Mouse (Mus musculus) hindbrain, embryonic 13.5 days (tissue): ENCODE results near the gene Rnf38. TPM values are rescaled to one million over a fixed set of nuclear protein-coding genes. Genes with fewer than 3 reads are reported as not detected.

Source experiments
- ATAC-seq: fragments of 200-750 bp; cut with Nextera tagmentation; 2 replicates; pipeline ENCODE4 v1.8.0; 2017; ENCODE audit warnings: moderate TSS enrichment; ENCODE audit not compliant: low FRiP score
- H3K27ac ChIP-seq: fragments of 300-500 bp; sonication (generic); 2 replicates; pipeline ENCODE4 v1.5.1; 2015; ENCODE audit warnings: inconsistent platforms, mild to moderate bottlenecking, moderate library complexity
- H3K27me3 ChIP-seq: fragments of 300-500 bp; sonication (generic); 2 replicates; pipeline ENCODE4 v1.6.1; 2015; ENCODE audit warnings: mild to moderate bottlenecking, inconsistent platforms
- H3K36me3 ChIP-seq: fragments of 300-500 bp; sonication (generic); 2 replicates; pipeline ENCODE4 v1.6.1; 2015; ENCODE audit warnings: mild to moderate bottlenecking, inconsistent platforms
- H3K4me1 ChIP-seq: fragments of 300-500 bp; sonication (generic); replicated peaks from 2 replicates; pipeline ENCODE4 v1.6.1; 2015; ENCODE audit warnings: inconsistent platforms
- H3K4me2 ChIP-seq: fragments of 300-500 bp; sonication (generic); 2 replicates; pipeline ENCODE4 v1.6.1; 2015; ENCODE audit warnings: inconsistent platforms, mild to moderate bottlenecking, moderate library complexity
- H3K4me3 ChIP-seq: fragments of 300-500 bp; sonication (generic); 2 replicates; pipeline ENCODE4 v1.5.1; 2015; ENCODE audit warnings: mild to moderate bottlenecking, inconsistent platforms
- H3K9ac ChIP-seq: fragments of 300-500 bp; sonication (generic); 2 replicates; pipeline ENCODE4 v1.6.1; 2015; ENCODE audit warnings: mild to moderate bottlenecking, inconsistent platforms
- H3K9me3 ChIP-seq: fragments of 300-500 bp; sonication (generic); 2 replicates; pipeline ENCODE4 v1.6.1; 2016; ENCODE audit warnings: inconsistent platforms
- WGBS: fragments of 180-500 bp; shearing (Covaris S2); methylation state at CpG from one replicate; pipeline ENCODE4 v1.1.7; 2015; 5-methylcytosine and 5-hydroxymethylcytosine counted together
- polyA plus RNA-seq: library from polyadenylated mRNA; unstranded; fragments of >200 nt; fragmentation: Nextera tagmentation; extraction: Ambion mirVana; gene quantifications from 2 replicates; pipeline ENCODE4 v1.2.1, GENCODE M21; 2015

Gene Rnf38
- polyA plus RNA-seq, 1 experiment from 2014 or later: 39.9 TPM

DNA sequence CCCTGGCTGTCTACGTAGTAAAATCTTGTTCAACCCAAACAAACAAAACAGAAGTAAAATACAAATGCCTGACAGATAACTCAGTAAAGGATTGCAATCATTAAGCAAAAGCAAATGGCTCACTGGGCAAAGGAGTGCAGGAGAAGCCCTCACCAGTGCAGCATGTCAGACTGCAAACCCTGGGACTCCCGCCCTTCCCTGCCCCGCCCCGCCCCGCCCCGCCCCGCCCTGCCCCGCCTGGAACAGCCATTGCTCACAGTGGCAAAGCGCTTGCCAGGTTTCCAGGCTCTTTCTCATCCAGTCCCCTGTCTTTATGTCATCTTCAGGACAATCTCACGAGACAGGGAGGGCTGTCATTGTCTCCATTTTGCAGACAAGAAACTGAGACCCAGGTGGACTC lies 16.1 kb upstream of the Rnf38 start:
- Histone ChIP-seq H3K4me1 (peaks cover 53% of the 10 kb centered on the region), H3K4me2 (peak overlapping the region; percentile 35), H3K9ac (no peak overlapping the region), H3K9me3 (no peaks in the 10 kb centered on the region), H3K36me3 (no peaks in the 10 kb centered on the region), H3K27me3 (no peaks in the 10 kb centered on the region), H3K27ac (peak overlapping the region; percentile 74), H3K4me3 (peak overlapping the region; percentile 13; the same call in 1 of the 2 replicates)
- 5% methylated on average over 10 of the region's 10 CpGs for WGBS
- ATAC-seq: 0 out of 2 replicates have a peak, but pooled peaks have one; percentile 23

- Histone ChIP-seq H3K4me3 (peak overlapping the region; percentile 19), H3K36me3 (no peaks in the 10 kb centered on the region), H3K4me1 (peaks cover 44% of the 10 kb centered on the region), H3K9me3 (no peaks in the 10 kb centered on the region), H3K4me2 (peak overlapping the region; percentile 48), H3K27me3 (no peaks in the 10 kb centered on the region), H3K9ac (peak overlapping the region; percentile 35), H3K27ac (peak overlapping the region; percentile 90)
- peak; percentile 89 for ATAC-seq
- 3% methylated on average over 18 of the region's 18 CpGs for WGBS
Observed at GRCm38 (mm10) chr4:44247051-44247939, 13.7 kb upstream of the Rnf38 start.

- 93% methylated on average over 4 of the region's 4 CpGs for WGBS
- Histone ChIP-seq H3K36me3 (no peaks in the 10 kb centered on the region), H3K4me3 (no peak overlapping the region), H3K27ac (0 out of 2 replicates have a peak overlapping the region, but pooled peaks have one; percentile 8), H3K9ac (no peak overlapping the region), H3K27me3 (no peaks in the 10 kb centered on the region), H3K9me3 (no peaks in the 10 kb centered on the region), H3K4me2 (no peak overlapping the region), H3K4me1 (peaks cover 40% of the 10 kb centered on the region)
- no peak for ATAC-seq
Observed at GRCm38 (mm10) chr4:44246285-44246684, 12.7 kb upstream of the Rnf38 start.

- H3K4me2 ChIP-seq: no peak overlapping the region
- H3K4me3 ChIP-seq: no peak overlapping the region
- no peaks in the 10 kb centered on the region for H3K36me3 ChIP-seq
- ATAC-seq: no peak
- H3K27me3 ChIP-seq: no peaks in the 10 kb centered on the region
- 77% methylated on average over 4 of the region's 4 CpGs for WGBS
- H3K4me1 ChIP-seq: 0 out of 2 replicates have a peak, but pooled peaks cover 2% of the 10 kb centered on the region
- H3K9me3 ChIP-seq: no peaks in the 10 kb centered on the region
- no peak overlapping the region for H3K9ac ChIP-seq
- H3K27ac ChIP-seq: no peak overlapping the region
Observed at GRCm38 (mm10) chr4:44241638-44242037, 8.0 kb upstream of the Rnf38 start.

DNA sequence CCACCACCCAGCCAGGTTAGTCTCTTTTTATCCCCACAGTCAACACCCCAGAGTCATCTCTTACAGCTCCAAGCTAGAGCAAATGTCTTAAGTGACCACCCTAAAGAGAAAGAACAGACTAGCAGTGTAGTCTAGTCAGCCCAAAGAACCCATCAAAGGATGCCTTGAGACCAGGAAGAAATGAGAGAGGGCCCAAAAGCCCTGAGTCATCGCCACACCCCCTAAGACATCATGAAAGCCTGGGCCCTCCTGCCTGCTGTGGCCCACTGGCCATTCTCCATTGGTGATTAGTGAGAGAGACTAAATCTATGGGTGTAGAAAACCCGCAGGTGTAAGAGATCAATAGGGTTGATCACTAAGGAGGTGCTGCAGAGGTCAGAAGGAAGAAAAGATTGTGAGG lies 2.4 kb upstream of the Rnf38 start:
- Histone ChIP-seq H3K27ac (no peak overlapping the region), H3K4me1 (peaks cover 28% of the 10 kb centered on the region), H3K4me3 (no peak overlapping the region), H3K4me2 (no peak overlapping the region), H3K27me3 (no peaks in the 10 kb centered on the region), H3K36me3 (no peaks in the 10 kb centered on the region), H3K9me3 (no peaks in the 10 kb centered on the region), H3K9ac (no peak overlapping the region)
- no peak for ATAC-seq
- 68% methylated on average over 2 of the region's 2 CpGs for WGBS

DNA sequence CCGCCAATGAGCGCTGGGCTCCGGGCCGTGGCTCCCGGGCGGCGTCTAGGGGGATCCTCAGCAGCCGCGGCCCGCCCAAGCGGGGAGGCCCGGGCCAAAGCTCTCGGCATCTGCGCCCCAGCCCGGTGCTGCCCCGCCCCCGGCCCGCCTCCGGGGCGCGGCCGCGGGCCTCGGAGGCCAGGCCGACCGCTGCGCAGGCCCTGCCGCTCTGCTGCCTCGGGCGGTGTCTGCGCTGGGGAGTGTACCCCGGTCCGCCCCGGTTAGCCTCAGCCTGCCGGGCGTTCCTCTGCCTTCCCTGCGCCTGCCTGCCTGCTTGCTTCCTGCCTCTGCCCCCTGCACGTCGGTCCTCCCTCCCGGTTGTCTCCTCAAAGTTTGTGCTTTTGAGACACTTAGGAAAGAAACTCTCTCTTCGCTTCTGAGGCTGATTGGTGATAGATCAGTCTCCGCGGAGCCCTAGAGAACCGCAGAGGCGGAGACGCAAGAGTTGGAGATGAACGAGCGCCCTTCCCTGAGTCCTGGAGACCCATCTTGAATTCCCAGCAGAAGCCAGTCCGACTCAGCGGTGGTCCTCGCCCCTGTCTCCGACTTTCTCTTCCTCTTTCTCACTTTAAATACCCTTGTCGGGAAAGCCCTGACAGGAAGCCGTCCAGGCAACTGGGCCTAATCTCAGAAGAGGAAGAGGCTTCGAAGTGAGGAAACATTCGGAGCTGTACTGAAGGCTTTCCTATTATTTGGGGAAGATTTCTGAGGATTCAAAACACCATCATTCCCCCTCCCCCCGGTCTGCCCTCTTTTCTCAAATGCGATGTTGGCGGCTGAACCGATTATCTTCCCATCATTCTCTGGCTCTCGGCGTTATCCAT lies 646 bp upstream of the Rnf38 start:
- WGBS: under 1% methylated on average over 46 of the region's 62 CpGs
- peaks cover 37% of the 10 kb centered on the region for H3K4me1 ChIP-seq
- H3K27me3 ChIP-seq: no peaks in the 10 kb centered on the region
- H3K4me3 ChIP-seq: peak overlapping the region; percentile 87
- peak overlapping the region; percentile 85 for H3K4me2 ChIP-seq
- H3K27ac ChIP-seq: peak overlapping the region; percentile 94
- peak overlapping the region; percentile 92 for H3K9ac ChIP-seq
- H3K36me3 ChIP-seq: no peaks in the 10 kb centered on the region
- no peaks in the 10 kb centered on the region for H3K9me3 ChIP-seq
- ATAC-seq: peak; percentile 95

- ATAC-seq: peak; percentile 69
- no peaks in the 10 kb centered on the region for H3K9me3 ChIP-seq
- under 1% methylated on average over 41 of the region's 68 CpGs for WGBS
- H3K27me3 ChIP-seq: no peaks in the 10 kb centered on the region
- peak overlapping the region; percentile 87 for H3K4me3 ChIP-seq
- no peaks in the 10 kb centered on the region for H3K36me3 ChIP-seq
- peak overlapping the region; percentile 85 for H3K4me2 ChIP-seq
- H3K27ac ChIP-seq: peak overlapping the region; percentile 94
- peak overlapping the region; percentile 92 for H3K9ac ChIP-seq
- H3K4me1 ChIP-seq: peaks cover 48% of the 10 kb centered on the region
Observed at GRCm38 (mm10) chr4:44232771-44233712, 547 bp downstream of the Rnf38 start.

- no peak for ATAC-seq
- 90% methylated on average over 10 of the region's 10 CpGs for WGBS
- Histone ChIP-seq H3K9ac (no peak overlapping the region), H3K4me3 (no peak overlapping the region), H3K36me3 (no peaks in the 10 kb centered on the region), H3K27ac (no peak overlapping the region), H3K27me3 (no peaks in the 10 kb centered on the region), H3K9me3 (no peaks in the 10 kb centered on the region), H3K4me1 (peaks cover 58% of the 10 kb centered on the region), H3K4me2 (no peak overlapping the region)
Observed at GRCm38 (mm10) chr4:44225128-44225527, 8.5 kb downstream of the Rnf38 start.

DNA sequence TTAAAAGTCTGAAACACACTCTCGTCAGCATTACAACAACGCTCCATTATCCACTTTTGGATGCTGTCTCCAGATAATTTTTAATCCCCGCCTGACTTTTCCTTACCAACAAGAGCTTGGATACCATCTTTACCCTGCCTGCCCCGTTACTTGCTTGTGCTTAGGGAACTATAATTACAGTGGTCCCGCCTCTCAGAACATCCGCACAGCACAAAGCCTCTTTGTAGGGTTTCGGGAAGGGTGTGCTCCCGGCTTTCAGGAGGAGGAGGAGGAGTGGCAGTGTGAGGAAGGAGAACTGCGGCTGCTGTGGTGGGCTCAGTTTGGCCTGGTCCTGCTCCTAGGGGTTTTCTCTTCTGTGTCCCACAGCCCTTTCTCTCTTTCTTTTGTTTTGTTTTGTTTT lies 9.4 kb downstream of the Rnf38 start:
- no peak for ATAC-seq
- H3K4me1 ChIP-seq: peaks cover 54% of the 10 kb centered on the region
- H3K9ac ChIP-seq: 0 out of 2 replicates have a peak overlapping the region, but pooled peaks have one; percentile 19
- 0 out of 2 replicates have a peak overlapping the region, but pooled peaks have one; percentile 8 for H3K4me2 ChIP-seq
- WGBS: 25% methylated on average over 9 of the region's 9 CpGs
- H3K9me3 ChIP-seq: no peaks in the 10 kb centered on the region
- no peaks in the 10 kb centered on the region for H3K36me3 ChIP-seq
- H3K4me3 ChIP-seq: no peak overlapping the region
- H3K27me3 ChIP-seq: no peaks in the 10 kb centered on the region
- H3K27ac ChIP-seq: 0 out of 2 replicates have a peak overlapping the region, but pooled peaks have one; percentile 50

- 69% methylated on average over 4 of the region's 4 CpGs for WGBS
- no peaks in the 10 kb centered on the region for H3K27me3 ChIP-seq
- H3K27ac ChIP-seq: no peak overlapping the region
- no peak overlapping the region for H3K4me3 ChIP-seq
- H3K36me3 ChIP-seq: no peaks in the 10 kb centered on the region
- H3K4me1 ChIP-seq: peaks cover 47% of the 10 kb centered on the region
- H3K4me2 ChIP-seq: no peak overlapping the region
- no peak for ATAC-seq
- no peaks in the 10 kb centered on the region for H3K9me3 ChIP-seq
- no peak overlapping the region for H3K9ac ChIP-seq
Observed at GRCm38 (mm10) chr4:44223444-44223843, 10.1 kb downstream of the Rnf38 start.

GRCm38 (mm10) chr4:44216797-44217442 lies 16.7 kb downstream of the Rnf38 start:
- 71% methylated on average over 10 of the region's 10 CpGs for WGBS
- Histone ChIP-seq H3K4me2 (no peak overlapping the region), H3K27ac (no peak overlapping the region), H3K36me3 (no peaks in the 10 kb centered on the region), H3K4me1 (peaks cover 10% of the 10 kb centered on the region), H3K9me3 (no peaks in the 10 kb centered on the region), H3K9ac (no peak overlapping the region), H3K27me3 (no peaks in the 10 kb centered on the region), H3K4me3 (no peak overlapping the region)
- ATAC-seq: no peak
